Mouse (Mus musculus) C2C12 (cell line): Measurements from ENCODE around the gene Msi2. TPM values are rescaled to one million over a fixed set of nuclear protein-coding genes. Genes with fewer than 3 reads are reported as not detected.

Experiments used
- H3K27me3 ChIP-seq: one replicate; pipeline ENCODE4 v1.6.1; 2011; ENCODE audit not compliant: control insufficient read depth, insufficient read depth, insufficient read length
- H3K36me3 ChIP-seq: one replicate; pipeline ENCODE4 v1.6.1; 2011; ENCODE audit not compliant: control insufficient read depth, insufficient read depth
- H3K4me3 ChIP-seq: one replicate; pipeline ENCODE4 v1.5.1; 2011; ENCODE audit warnings: mild to moderate bottlenecking, control low read depth; ENCODE audit not compliant: poor library complexity, insufficient read depth, severe bottlenecking
- H3K79me2 ChIP-seq: one replicate; pipeline ENCODE4 v1.6.1; 2011; ENCODE audit not compliant: control insufficient read depth, insufficient read depth
- H3K79me3 ChIP-seq: one replicate; pipeline ENCODE4 v1.6.1; 2011; ENCODE audit warnings: low read depth, control low read depth
- H3ac ChIP-seq: one replicate; pipeline ENCODE3; 2011; ENCODE audit warnings: low read depth; ENCODE audit not compliant: control insufficient read depth, insufficient read length
- CEBPB ChIP-seq: IDR thresholded peaks from one replicate; pipeline ENCODE4 v1.6.1; 2011; ENCODE audit warnings: low read depth, mild to moderate bottlenecking, control low read depth, moderate library complexity
- CTCF ChIP-seq: IDR thresholded peaks from one replicate; pipeline ENCODE4 v1.5.1; 2011; ENCODE audit not compliant: control insufficient read depth, insufficient read depth, insufficient read length
- FOSL1 ChIP-seq: IDR thresholded peaks from one replicate; pipeline ENCODE4 v1.8.0; 2011; ENCODE audit warnings: mild to moderate bottlenecking, low read length; ENCODE audit not compliant: poor library complexity, insufficient read depth, severe bottlenecking
- MAX ChIP-seq: IDR thresholded peaks from one replicate; pipeline ENCODE4 v1.6.1; 2011; ENCODE audit warnings: mild to moderate bottlenecking, control low read depth
- MYOD1 ChIP-seq: IDR thresholded peaks from one replicate; pipeline ENCODE4 v1.6.1; 2011; ENCODE audit warnings: low read depth; ENCODE audit not compliant: control insufficient read depth, insufficient read length
- MYOG ChIP-seq: IDR thresholded peaks from one replicate; pipeline ENCODE4 v1.6.1; 2011; ENCODE audit not compliant: control insufficient read depth, insufficient read length; ENCODE audit errors: extremely low read depth
- USF1 ChIP-seq: IDR thresholded peaks from one replicate; pipeline ENCODE4 v1.6.1; 2011; ENCODE audit warnings: low read depth, mild to moderate bottlenecking, control low read depth, moderate library complexity
- polyA plus RNA-seq: library from polyadenylated mRNA; unstranded; fragments of >200 nt; fragmentation: generic; extraction: Trizol; gene quantifications from one replicate; pipeline ENCODE4 v1.2.1, GENCODE M21; 2012; ENCODE audit warnings: missing spikeins

Gene Msi2
- polyA plus RNA-seq, 1 experiment: 8.4 TPM

GRCm38 (mm10) chr11:88564363-88564762 is 153.9 kb downstream of the Msi2 start:
- Histone ChIP-seq H3K27me3 (no peaks in the 10 kb centered on the region), H3K79me2 (no peaks in the 10 kb centered on the region), H3K79me3 (peaks cover 3% of the 10 kb centered on the region), H3ac (no peak overlapping the region), H3K36me3 (peaks cover 7% of the 10 kb centered on the region), H3K4me3 (no peak overlapping the region)
- TF ChIP-seq FOSL1 (no peak), USF1 (no peak), MYOG (no peak), MAX (no peak)

GRCm38 (mm10) chr11:88561191-88561590 is 157.1 kb downstream of the Msi2 start:
- TF ChIP-seq FOSL1: no peak
- no peak for TF ChIP-seq USF1
- TF ChIP-seq CTCF: no peak
- TF ChIP-seq MAX: no peak
- TF ChIP-seq CEBPB: no peak
- TF ChIP-seq MYOG: no peak
- no peak for TF ChIP-seq MYOD1
- Histone ChIP-seq H3K27me3 (no peaks in the 10 kb centered on the region), H3K79me3 (peaks cover 4% of the 10 kb centered on the region), H3K79me2 (peaks cover 8% of the 10 kb centered on the region), H3K36me3 (peaks cover 7% of the 10 kb centered on the region), H3K4me3 (no peak overlapping the region), H3ac (no peak overlapping the region)

- Histone ChIP-seq H3K79me2 (peaks cover 12% of the 10 kb centered on the region), H3K79me3 (peaks cover 5% of the 10 kb centered on the region), H3K36me3 (peaks cover 7% of the 10 kb centered on the region), H3K4me3 (no peak overlapping the region), H3K27me3 (no peaks in the 10 kb centered on the region), H3ac (no peak overlapping the region)
- TF ChIP-seq MAX (no peak), MYOD1 (no peak), MYOG (no peak), USF1 (no peak), CEBPB (no peak), FOSL1 (no peak), CTCF (no peak)
Observed at GRCm38 (mm10) chr11:88560634-88561033, 157.7 kb downstream of the Msi2 start.

- peak; percentile 82 for TF ChIP-seq MYOD1
- TF ChIP-seq USF1: no peak
- TF ChIP-seq MAX: no peak
- TF ChIP-seq MYOG: no peak
- no peak for TF ChIP-seq CEBPB
- TF ChIP-seq FOSL1: no peak
- Histone ChIP-seq H3ac (no peak overlapping the region), H3K79me3 (peaks cover 9% of the 10 kb centered on the region), H3K36me3 (peaks cover 3% of the 10 kb centered on the region), H3K4me3 (no peak overlapping the region), H3K79me2 (peaks cover 18% of the 10 kb centered on the region), H3K27me3 (no peaks in the 10 kb centered on the region)
Observed at GRCm38 (mm10) chr11:88559365-88559970, 158.8 kb downstream of the Msi2 start.

GRCm38 (mm10) chr11:88558731-88559130 is 159.6 kb downstream of the Msi2 start:
- Histone ChIP-seq H3K79me3 (peaks cover 11% of the 10 kb centered on the region), H3ac (no peak overlapping the region)

More at GRCm38 (mm10) chr11:88558731-88559130, 159.6 kb downstream of the Msi2 start:
- Histone ChIP-seq H3K79me2 (peaks cover 18% of the 10 kb centered on the region), H3K27me3 (no peaks in the 10 kb centered on the region), H3K36me3 (no peaks in the 10 kb centered on the region), H3K4me3 (no peak overlapping the region)
- TF ChIP-seq CTCF (no peak), FOSL1 (no peak), USF1 (no peak), MYOD1 (no peak), MAX (no peak)
